12 mouse cellular contexts compared by ENCODE assay signal in the genomic region with DNA sequence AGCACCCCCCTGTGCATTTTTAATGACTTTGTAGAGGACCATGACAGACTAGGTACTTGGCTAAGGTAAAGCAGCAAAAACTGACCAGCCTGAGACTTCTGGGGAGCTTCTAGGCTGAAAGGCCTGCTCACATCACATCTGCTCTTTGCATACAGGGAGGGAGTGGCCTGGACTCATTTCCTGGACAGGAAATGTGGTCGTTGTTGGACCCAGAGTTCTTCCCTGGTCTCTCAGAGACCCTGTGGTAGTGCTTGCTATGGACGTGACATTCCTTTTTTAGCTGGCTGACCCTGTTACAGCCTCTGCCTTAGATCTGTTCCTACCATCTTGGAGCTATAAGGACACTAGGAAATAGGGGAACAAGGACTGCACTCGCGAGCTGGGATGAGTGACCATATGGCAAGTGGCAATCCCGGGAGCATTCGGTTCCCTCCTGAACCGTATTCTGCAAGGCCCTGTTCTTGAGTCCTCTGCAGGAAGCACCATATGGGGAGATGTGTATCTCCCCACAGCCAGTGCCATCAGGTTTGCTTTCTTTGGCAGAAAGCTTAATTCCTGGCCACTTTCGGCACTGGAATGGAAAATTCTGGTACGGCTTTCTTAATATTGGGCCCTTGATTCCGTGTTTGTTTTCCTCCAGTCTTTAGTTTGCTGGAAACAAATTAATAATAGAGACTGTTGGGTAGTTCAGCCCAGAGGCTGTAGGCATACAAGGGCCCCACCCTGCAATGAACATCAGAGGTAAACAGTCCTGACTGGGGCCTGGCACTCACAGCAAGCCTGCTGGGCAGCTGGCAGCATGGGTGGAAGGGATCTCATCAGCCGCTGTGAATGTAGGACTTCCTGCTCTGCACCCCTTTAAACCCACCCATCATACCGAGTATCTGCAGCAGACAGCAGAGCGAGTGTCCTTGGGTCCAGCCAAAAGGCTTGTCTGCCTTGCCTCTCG. TPM values are rescaled to one million over a fixed set of nuclear protein-coding genes. Genes with fewer than 3 reads are reported as not detected.
DNase-seq lines count a peak whose midpoint lies in the region; ATAC-seq and TF ChIP-seq lines count a peak whose summit lies in the region.
"Had no signal": no experiment of that assay in that cellular context is flagged by ENCODE, and none has a peak within 500 bp of the region (broad histone marks: within the 10 kb centered on the region; RNA-seq: fewer than 3 reads in every experiment).

No protein-coding gene starts in this region.

- H3K79me2 ChIP-seq in heart, adult 2 months (replicated peaks; ENCODE audit: control insufficient read depth, insufficient read depth, low read length): no peaks in the 10 kb centered on the region

- peak overlapping the region; percentile 86 for H3K27ac ChIP-seq in heart, adult 2 months
- H3K27ac ChIP-seq in heart, embryonic 10.5 days: no peak overlapping the region
- H3K27ac ChIP-seq in lung, embryonic 15.5 days: peak overlapping the region; percentile 9; the same call in 1 of the 2 replicates
- peak overlapping the region; percentile 51 for H3K27ac ChIP-seq in heart, embryonic 15.5 days
- peak overlapping the region; percentile 32 for H3K27ac ChIP-seq in small intestine, adult 2 months (ENCODE audit: insufficient read depth, low read depth, low read length)

- DNase-seq in heart, adult 2 months: peak in 1 of 2 experiments; percentile 58
- no peak for DNase-seq in heart, embryonic 10.5 days (ENCODE audit: low spot score)
- DNase-seq in lung, adult 2 months: no peak
- no peak for DNase-seq in kidney, postnatal 4 days
- DNase-seq in testis, postnatal 14 days (ENCODE audit: low spot score): no peak
- DNase-seq: adrenal gland, postnatal 25 days; right cerebral cortex, adult 18-20 months; thymus, adult 18-20 months had no signal

- H3K4me1 ChIP-seq in heart, adult 2 months (ENCODE audit: control insufficient read depth, insufficient read depth, low read length): peaks cover 7% of the 10 kb centered on the region
- peaks cover 23% of the 10 kb centered on the region for H3K4me1 ChIP-seq in heart, embryonic 10.5 days
- no peaks in the 10 kb centered on the region for H3K4me1 ChIP-seq in lung, embryonic 15.5 days
- H3K4me1 ChIP-seq in lung, adult 2 months (ENCODE audit: control insufficient read depth, insufficient read depth, low read length): peaks cover 7% of the 10 kb centered on the region
- H3K4me1 ChIP-seq in heart, embryonic 15.5 days (replicated peaks): peaks cover 5% of the 10 kb centered on the region
- H3K4me1 ChIP-seq in small intestine, adult 2 months (ENCODE audit: control insufficient read depth, insufficient read depth, insufficient read length, low read length): peaks cover 33% of the 10 kb centered on the region

- H3K9me3 ChIP-seq in heart, embryonic 10.5 days: no peaks in the 10 kb centered on the region
- no peaks in the 10 kb centered on the region for H3K9me3 ChIP-seq in lung, embryonic 15.5 days
- no peaks in the 10 kb centered on the region for H3K9me3 ChIP-seq in heart, embryonic 15.5 days (replicated peaks)

- no peak overlapping the region for H3K9ac ChIP-seq in heart, adult 2 months (ENCODE audit: low read depth, low read length)
- H3K9ac ChIP-seq in lung, embryonic 15.5 days: no peak overlapping the region
- no peak overlapping the region for H3K9ac ChIP-seq in heart, embryonic 15.5 days

- no peak overlapping the region for H3K4me3 ChIP-seq in heart, adult 2 months
- no peak overlapping the region for H3K4me3 ChIP-seq in heart, embryonic 10.5 days
- H3K4me3 ChIP-seq in lung, embryonic 15.5 days: no peak overlapping the region
- no peak overlapping the region for H3K4me3 ChIP-seq in lung, adult 2 months (replicated peaks; ENCODE audit: extremely low read depth, low read depth, low read length)
- H3K4me3 ChIP-seq in heart, embryonic 15.5 days: no peak overlapping the region
- H3K4me3 ChIP-seq in small intestine, adult 2 months (ENCODE audit: low read depth, low read length): no peak overlapping the region

- peaks cover 2% of the 10 kb centered on the region for H3K36me3 ChIP-seq in heart, adult 2 months (ENCODE audit: control insufficient read depth, insufficient read depth, low read length)
- peaks cover 26% of the 10 kb centered on the region for H3K36me3 ChIP-seq in heart, embryonic 10.5 days
- H3K36me3 ChIP-seq in lung, embryonic 15.5 days: peaks cover 13% of the 10 kb centered on the region
- peaks cover 11% of the 10 kb centered on the region; the same call in 1 of the 2 replicates for H3K36me3 ChIP-seq in heart, embryonic 15.5 days
- H3K36me3 ChIP-seq in small intestine, adult 2 months (ENCODE audit: control insufficient read depth, insufficient read depth, low read length): peaks cover 38% of the 10 kb centered on the region

- 0 out of 2 replicates have a peak, but pooled peaks have one; percentile 39 for TF ChIP-seq POLR2A in heart, adult 2 months (IDR thresholded peaks at IDR 0.05; ENCODE audit: insufficient read depth, low read depth, low read length)
- TF ChIP-seq POLR2A in lung, adult 2 months (IDR thresholded peaks at IDR 0.05; ENCODE audit: borderline replicate concordance, extremely low read depth, low read depth, low read length): no peak
- TF ChIP-seq POLR2A in small intestine, adult 2 months (IDR thresholded peaks at IDR 0.05; ENCODE audit: low read depth, low read length): no peak

- intact Hi-C loops in heart, adult 2 months (cut with DNase I): no loop called here

- WGBS in heart, adult 2 months: 43% methylated on average over 14 of the region's 14 CpGs
- 63% methylated on average over 14 of the region's 14 CpGs for WGBS in heart, embryonic 10.5 days
- 77% methylated on average over 14 of the region's 14 CpGs for WGBS in lung, embryonic 15.5 days
- 50% methylated on average over 14 of the region's 14 CpGs for WGBS in lung, adult 2 months
- 64% methylated on average over 14 of the region's 14 CpGs for WGBS in heart, embryonic 15.5 days
- 72% methylated on average over 14 of the region's 14 CpGs for WGBS in small intestine, adult 2 months

- ATAC-seq in lung, embryonic 15.5 days (ENCODE audit: borderline replicate concordance, extremely low read depth, low FRiP score, low TSS enrichment): no peak
- no peak for ATAC-seq in heart, embryonic 15.5 days (replicated peaks; ENCODE audit: insufficient number of reproducible peaks, insufficient read depth, low FRiP score, low read depth)
- ATAC-seq: forebrain, embryonic 14.5 days had no signal

- no peaks in the 10 kb centered on the region for H3K27me3 ChIP-seq in heart, adult 2 months (ENCODE audit: control insufficient read depth, insufficient read depth, low read length)
- no peaks in the 10 kb centered on the region for H3K27me3 ChIP-seq in heart, embryonic 10.5 days (ENCODE audit: insufficient read depth, poor library complexity, severe bottlenecking)
- H3K27me3 ChIP-seq in lung, embryonic 15.5 days: no peaks in the 10 kb centered on the region
- no peaks in the 10 kb centered on the region for H3K27me3 ChIP-seq in heart, embryonic 15.5 days
- H3K27me3 ChIP-seq in small intestine, adult 2 months (ENCODE audit: control insufficient read depth, insufficient read depth, low read length): no peaks in the 10 kb centered on the region

- no peak for TF ChIP-seq CTCF in heart, adult 2 months (IDR thresholded peaks at IDR 0.05)
- no peak for TF ChIP-seq CTCF in lung, adult 2 months (IDR thresholded peaks at IDR 0.05; ENCODE audit: insufficient read depth, low read length)
- no peak for TF ChIP-seq CTCF in small intestine, adult 2 months (IDR thresholded peaks at IDR 0.05; ENCODE audit: extremely low read depth, insufficient read length, insufficient replicate concordance, low read depth, low read length)

- H3K4me2 ChIP-seq in lung, embryonic 15.5 days: no peak overlapping the region
- H3K4me2 ChIP-seq in heart, embryonic 15.5 days: no peak overlapping the region

- peak; percentile 91; the same call in 1 of the 2 replicates for TF ChIP-seq EP300 in heart, adult 2 months (IDR thresholded peaks at IDR 0.05; ENCODE audit: insufficient read depth, low read depth, low read length)

RNA-seq across cellular contexts. Expression of gene Max, which starts 30.0 kb away (rescaled TPM):
- total RNA-seq in heart, adult 2 months (2021): 10 to 100 TPM; 65.6 to 76.2 TPM
- polyA plus RNA-seq in heart, adult 2 months (2012; rRNA removed): 27.0 and 38.5 TPM in 2 replicates
- 10.7 and 12.9 TPM in 2 replicates for polyA plus RNA-seq in heart, embryonic 10.5 days (2016; fragmentation: Nextera tagmentation; extraction: Ambion mirVana)
- 13.1 and 13.3 TPM in 2 replicates for polyA plus RNA-seq in lung, embryonic 15.5 days (2015; fragmentation: Nextera tagmentation; extraction: Ambion mirVana)
- 35.1 and 37.7 TPM in 2 replicates for polyA plus RNA-seq in lung, adult 2 months (2012; rRNA removed)
- 8.4 and 9.1 TPM in 2 replicates for polyA plus RNA-seq in heart, embryonic 15.5 days (2015; fragmentation: Nextera tagmentation; extraction: Ambion mirVana)
- polyA plus RNA-seq in small intestine, adult 2 months (2012; rRNA removed): 34.6 and 99.1 TPM in 2 replicates
